Mouse (Mus musculus): ENCODE results near the gene Ahnak. TPM values are rescaled to one million over a fixed set of nuclear protein-coding genes. Genes with fewer than 3 reads are reported as not detected.

Gene Ahnak
- total and polyA plus RNA-seq, 3 experiments = 23.0 to 348 (median 299) TPM

- WGBS = 59% methylated on average over 4 of the region's 4 CpGs
- intact Hi-C loops (cut with DNase I) = no loop called here
- H3K4me3 ChIP-seq = no peak overlapping the region
- H3K79me2 ChIP-seq (replicated peaks; ENCODE audit: control insufficient read depth, insufficient read depth, low read length) = no peaks in the 10 kb centered on the region
- no peak for TF ChIP-seq POLR2A (IDR thresholded peaks at IDR 0.05; ENCODE audit: insufficient read depth, low read depth, low read length)
- no peak for TF ChIP-seq CTCF (IDR thresholded peaks at IDR 0.05)
- TF ChIP-seq EP300 (IDR thresholded peaks at IDR 0.05; ENCODE audit: insufficient read depth, low read depth, low read length) = no peak
- no peaks in the 10 kb centered on the region for H3K4me1 ChIP-seq (ENCODE audit: control insufficient read depth, insufficient read depth, low read length)
- no peak for DNase-seq
- H3K27ac ChIP-seq = no peak overlapping the region
- no peak overlapping the region for H3K9ac ChIP-seq (ENCODE audit: low read depth, low read length)
- H3K27me3 ChIP-seq (ENCODE audit: control insufficient read depth, insufficient read depth, low read length) = no peaks in the 10 kb centered on the region
- H3K36me3 ChIP-seq (ENCODE audit: control insufficient read depth, insufficient read depth, low read length) = no peaks in the 10 kb centered on the region
Observed at GRCm38 (mm10) chr19:9090191-9090590, 101.1 kb downstream of the Ahnak start.

- intact Hi-C loops (cut with DNase I) = no loop called here
- Histone ChIP-seq H3K79me2 (replicated peaks; ENCODE audit: control insufficient read depth, insufficient read depth, low read length) (no peaks in the 10 kb centered on the region), H3K4me3 (no peak overlapping the region), H3K9ac (ENCODE audit: low read depth, low read length) (no peak overlapping the region), H3K36me3 (ENCODE audit: control insufficient read depth, insufficient read depth, low read length) (no peaks in the 10 kb centered on the region), H3K4me1 (ENCODE audit: control insufficient read depth, insufficient read depth, low read length) (no peaks in the 10 kb centered on the region), H3K27me3 (ENCODE audit: control insufficient read depth, insufficient read depth, low read length) (no peaks in the 10 kb centered on the region), H3K27ac (no peak overlapping the region)
- no peak for DNase-seq
- TF ChIP-seq CTCF (IDR thresholded peaks at IDR 0.05) (no peak), EP300 (IDR thresholded peaks at IDR 0.05; ENCODE audit: insufficient read depth, low read depth, low read length) (no peak), POLR2A (IDR thresholded peaks at IDR 0.05; ENCODE audit: insufficient read depth, low read depth, low read length) (no peak)
- 67% methylated on average over 2 of the region's 2 CpGs for WGBS
Observed at GRCm38 (mm10) chr19:9090709-9091108, 101.6 kb downstream of the Ahnak start.

- Histone ChIP-seq H3K4me3 (no peak overlapping the region), H3K27me3 (ENCODE audit: control insufficient read depth, insufficient read depth, low read length) (no peaks in the 10 kb centered on the region), H3K79me2 (replicated peaks; ENCODE audit: control insufficient read depth, insufficient read depth, low read length) (no peaks in the 10 kb centered on the region), H3K27ac (no peak overlapping the region), H3K4me1 (ENCODE audit: control insufficient read depth, insufficient read depth, low read length) (no peaks in the 10 kb centered on the region), H3K9ac (ENCODE audit: low read depth, low read length) (no peak overlapping the region), H3K36me3 (ENCODE audit: control insufficient read depth, insufficient read depth, low read length) (no peaks in the 10 kb centered on the region)
- no peak for DNase-seq
- intact Hi-C loops (cut with DNase I) = no loop called here
- TF ChIP-seq EP300 (IDR thresholded peaks at IDR 0.05; ENCODE audit: insufficient read depth, low read depth, low read length) (no peak), POLR2A (IDR thresholded peaks at IDR 0.05; ENCODE audit: insufficient read depth, low read depth, low read length) (no peak), CTCF (IDR thresholded peaks at IDR 0.05) (no peak)
- 64% methylated on average over 5 of the region's 5 CpGs for WGBS
Observed at GRCm38 (mm10) chr19:9095111-9095510, 106.0 kb downstream of the Ahnak start.

- DNase-seq = no peak
- Histone ChIP-seq H3K27ac (no peak overlapping the region), H3K79me2 (replicated peaks; ENCODE audit: control insufficient read depth, insufficient read depth, low read length) (no peaks in the 10 kb centered on the region), H3K4me3 (no peak overlapping the region), H3K9ac (ENCODE audit: low read depth, low read length) (no peak overlapping the region), H3K27me3 (ENCODE audit: control insufficient read depth, insufficient read depth, low read length) (no peaks in the 10 kb centered on the region), H3K36me3 (ENCODE audit: control insufficient read depth, insufficient read depth, low read length) (no peaks in the 10 kb centered on the region), H3K4me1 (ENCODE audit: control insufficient read depth, insufficient read depth, low read length) (no peaks in the 10 kb centered on the region)
- 71% methylated on average over 13 of the region's 13 CpGs for WGBS
- intact Hi-C loops (cut with DNase I) = no loop called here
- TF ChIP-seq POLR2A (IDR thresholded peaks at IDR 0.05; ENCODE audit: insufficient read depth, low read depth, low read length) = no peak
- no peak for TF ChIP-seq EP300 (IDR thresholded peaks at IDR 0.05; ENCODE audit: insufficient read depth, low read depth, low read length)
- no peak for TF ChIP-seq CTCF (IDR thresholded peaks at IDR 0.05)
Observed at GRCm38 (mm10) chr19:9097441-9097840, 108.4 kb downstream of the Ahnak start.

- no peaks in the 10 kb centered on the region for H3K36me3 ChIP-seq (ENCODE audit: control insufficient read depth, insufficient read depth, low read length)
- no peak overlapping the region for H3K4me3 ChIP-seq
- no peak for DNase-seq
- intact Hi-C loops (cut with DNase I) = loop anchor here (10.0 kb wide), 1 partner anchor 385 kb away; no protein-coding TSS in a partner anchor
- H3K79me2 ChIP-seq (replicated peaks; ENCODE audit: control insufficient read depth, insufficient read depth, low read length) = no peaks in the 10 kb centered on the region
- H3K27ac ChIP-seq = no peak overlapping the region
- H3K4me1 ChIP-seq (ENCODE audit: control insufficient read depth, insufficient read depth, low read length) = no peaks in the 10 kb centered on the region
- H3K27me3 ChIP-seq (ENCODE audit: control insufficient read depth, insufficient read depth, low read length) = no peaks in the 10 kb centered on the region
- 89% methylated on average over 8 of the region's 8 CpGs for WGBS
- no peak for TF ChIP-seq CTCF (IDR thresholded peaks at IDR 0.05)
- TF ChIP-seq EP300 (IDR thresholded peaks at IDR 0.05; ENCODE audit: insufficient read depth, low read depth, low read length) = no peak
- no peak for TF ChIP-seq POLR2A (IDR thresholded peaks at IDR 0.05; ENCODE audit: insufficient read depth, low read depth, low read length)
- no peak overlapping the region for H3K9ac ChIP-seq (ENCODE audit: low read depth, low read length)
Observed at GRCm38 (mm10) chr19:9099751-9100150, 110.7 kb downstream of the Ahnak start.

GRCm38 (mm10) chr19:9100297-9101061, 111.4 kb downstream of the Ahnak start:
- WGBS = 80% methylated on average over 17 of the region's 17 CpGs
- no peaks in the 10 kb centered on the region for H3K27me3 ChIP-seq (ENCODE audit: control insufficient read depth, insufficient read depth, low read length)
- TF ChIP-seq POLR2A (IDR thresholded peaks at IDR 0.05; ENCODE audit: insufficient read depth, low read depth, low read length) = no peak

More at GRCm38 (mm10) chr19:9100297-9101061, 111.4 kb downstream of the Ahnak start:
- H3K36me3 ChIP-seq (ENCODE audit: control insufficient read depth, insufficient read depth, low read length) = no peaks in the 10 kb centered on the region
- no peaks in the 10 kb centered on the region for H3K79me2 ChIP-seq (replicated peaks; ENCODE audit: control insufficient read depth, insufficient read depth, low read length)
- no peak for DNase-seq
- intact Hi-C loops (cut with DNase I) = loop anchor here (10.0 kb wide), 1 partner anchor 386 kb away; no protein-coding TSS in a partner anchor
- no peak overlapping the region for H3K27ac ChIP-seq
- no peak overlapping the region for H3K9ac ChIP-seq (ENCODE audit: low read depth, low read length)
- no peaks in the 10 kb centered on the region for H3K4me1 ChIP-seq (ENCODE audit: control insufficient read depth, insufficient read depth, low read length)
- no peak overlapping the region for H3K4me3 ChIP-seq

Measured in heart, adult 2 months (tissue).